In the genomic region with DNA sequence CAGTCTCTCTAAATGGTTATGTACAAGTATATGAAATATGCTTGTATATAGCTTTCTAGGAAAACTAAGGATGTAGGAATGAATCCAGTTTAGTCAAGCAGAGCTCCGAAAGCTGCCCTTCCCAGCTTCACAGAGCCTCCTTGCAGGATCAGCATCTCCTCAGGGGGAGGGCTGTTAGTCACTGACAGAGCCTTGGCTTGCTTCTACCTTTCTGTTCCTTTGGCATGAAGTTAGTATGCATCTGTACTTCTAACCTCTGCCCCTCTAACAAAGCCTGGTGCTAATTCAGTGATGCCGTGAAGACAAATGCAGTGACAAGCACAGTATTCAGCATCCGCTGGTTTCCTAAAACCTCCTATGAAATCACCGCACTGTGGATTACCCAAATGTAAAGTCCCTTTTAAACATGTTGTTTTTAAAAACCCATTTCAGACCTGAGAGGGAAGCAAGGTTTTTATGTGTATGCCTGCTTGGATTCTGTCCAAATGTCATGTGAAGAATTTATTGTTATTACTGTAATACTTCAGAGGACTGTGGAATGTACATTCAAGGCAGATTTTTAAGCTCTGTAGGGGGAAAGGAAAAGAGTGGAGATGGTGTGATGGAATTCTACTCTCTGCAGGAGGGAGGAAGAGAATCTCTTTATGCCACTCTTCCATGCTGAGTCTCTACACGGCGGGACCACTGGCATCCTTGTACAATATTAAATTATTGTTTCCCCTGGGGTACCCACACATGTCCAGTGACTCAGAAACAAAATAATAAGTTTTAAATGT, we compare ENCODE assay signal across 22 mouse cellular contexts.
A peak's percentile ranks its signal among the peaks of the same experiment; 100 is the strongest.
DNase-seq lines count a peak whose midpoint lies in the region; ATAC-seq and TF ChIP-seq lines count a peak whose summit lies in the region.
"Had no signal": no experiment of that assay in that cellular context is flagged by ENCODE, and none has a peak within 500 bp of the region (broad histone marks: within the 10 kb centered on the region; RNA-seq: fewer than 3 reads in every experiment).

No protein-coding gene starts in this region.

- no peaks in the 10 kb centered on the region for H3K27me3 ChIP-seq in hindbrain, embryonic 13.5 days
- no peaks in the 10 kb centered on the region for H3K27me3 ChIP-seq in hindbrain, embryonic 10.5 days (ENCODE audit: insufficient read depth, poor library complexity, severe bottlenecking)
- H3K27me3 ChIP-seq in limb, embryonic 14.5 days (ENCODE audit: control insufficient read depth, insufficient read depth, low read length): no peaks in the 10 kb centered on the region
- H3K27me3 ChIP-seq in intestine, postnatal 0 days (replicated peaks; ENCODE audit: control insufficient read depth, insufficient read depth, low read length): no peaks in the 10 kb centered on the region
- H3K27me3 ChIP-seq: embryonic facial prominence, embryonic 15.5 days; heart, embryonic 13.5 days had no signal

- TF ChIP-seq CTCF in intestine, postnatal 0 days (IDR thresholded peaks at IDR 0.05; ENCODE audit: low read depth): no peak

- H3K36me3 ChIP-seq in hindbrain, embryonic 13.5 days: no peaks in the 10 kb centered on the region
- no peaks in the 10 kb centered on the region for H3K36me3 ChIP-seq in hindbrain, embryonic 10.5 days
- H3K36me3 ChIP-seq in limb, embryonic 14.5 days (ENCODE audit: control insufficient read depth, insufficient read depth, low read length): no peaks in the 10 kb centered on the region
- no peaks in the 10 kb centered on the region for H3K36me3 ChIP-seq in intestine, postnatal 0 days (ENCODE audit: control insufficient read depth, insufficient read depth)
- H3K36me3 ChIP-seq: embryonic facial prominence, embryonic 15.5 days; heart, embryonic 13.5 days had no signal

- 49% methylated on average over 6 of the region's 6 CpGs for WGBS in hindbrain, embryonic 13.5 days
- 62% methylated on average over 6 of the region's 6 CpGs for WGBS in hindbrain, embryonic 10.5 days
- 19% methylated on average over 6 of the region's 6 CpGs for WGBS in limb, embryonic 14.5 days
- 67% methylated on average over 6 of the region's 6 CpGs for WGBS in intestine, postnatal 0 days

- H3K4me1 ChIP-seq in hindbrain, embryonic 13.5 days (replicated peaks): peaks cover 8% of the 10 kb centered on the region; the same call in 1 of the 2 replicates
- H3K4me1 ChIP-seq in hindbrain, embryonic 10.5 days (replicated peaks): peaks cover 7% of the 10 kb centered on the region; the same call in 1 of the 2 replicates
- peaks cover 7% of the 10 kb centered on the region for H3K4me1 ChIP-seq in limb, embryonic 14.5 days (ENCODE audit: control insufficient read depth, insufficient read depth, low read length)
- H3K4me1 ChIP-seq in intestine, postnatal 0 days (replicated peaks; ENCODE audit: control insufficient read depth, insufficient read depth, low read length): no peaks in the 10 kb centered on the region
- H3K4me1 ChIP-seq: embryonic facial prominence, embryonic 15.5 days; heart, embryonic 13.5 days had no signal

- ATAC-seq in hindbrain, embryonic 13.5 days (ENCODE audit: low FRiP score): 0 out of 2 replicates have a peak, but pooled peaks have one; percentile 28
- peak; percentile 55; the same call in 1 of the 2 replicates for ATAC-seq in limb, embryonic 14.5 days (ENCODE audit: low FRiP score, low read depth)
- ATAC-seq in intestine, postnatal 0 days: no peak
- ATAC-seq: intestine, embryonic 16.5 days had no signal

- H3K9me3 ChIP-seq in hindbrain, embryonic 13.5 days: no peaks in the 10 kb centered on the region
- H3K9me3 ChIP-seq in hindbrain, embryonic 10.5 days: no peaks in the 10 kb centered on the region
- no peaks in the 10 kb centered on the region for H3K9me3 ChIP-seq in limb, embryonic 14.5 days (ENCODE audit: control insufficient read depth, low read length)
- H3K9me3 ChIP-seq in intestine, postnatal 0 days (ENCODE audit: control insufficient read depth): no peaks in the 10 kb centered on the region
- H3K9me3 ChIP-seq: embryonic facial prominence, embryonic 15.5 days; heart, embryonic 13.5 days had no signal

- DNase-seq in hindbrain, embryonic 10.5 days (ENCODE audit: low spot score): no peak
- DNase-seq in Muller cell, postnatal 12 days (ENCODE audit: inconsistent ontology term): peak; percentile 36
- peak; percentile 8 for DNase-seq in adipocyte (ENCODE audit: low spot score)
- DNase-seq in limb, embryonic 14.5 days (ENCODE audit: low spot score): peak; percentile 71
- DNase-seq in layer of hippocampus, postnatal 25 days (ENCODE audit: extremely low spot score in 1 of 2, low spot score in 1 of 2): no peak
- DNase-seq: adrenal gland, postnatal 10 days; cerebellum, adult 8-10 months; gastrocnemius, adult 2 months; heart, postnatal 36 days; kidney, postnatal 10 days; liver; lung, adult 2 months; retina, postnatal 1 day; thymus, postnatal 36 days had no signal

- no peak overlapping the region for H3K27ac ChIP-seq in hindbrain, embryonic 13.5 days
- no peak overlapping the region for H3K27ac ChIP-seq in hindbrain, embryonic 10.5 days
- H3K27ac ChIP-seq in limb, embryonic 14.5 days (replicated peaks; ENCODE audit: low read depth, low read length): no peak overlapping the region
- H3K27ac ChIP-seq in intestine, postnatal 0 days (ENCODE audit: low read depth, low read length): no peak overlapping the region
- H3K27ac ChIP-seq: embryonic facial prominence, embryonic 15.5 days; gastrocnemius, adult 2 months; heart, embryonic 13.5 days; layer of hippocampus, adult 2 months; left cerebral cortex, adult 2 months; macrophage had no signal

- no peak overlapping the region for H3K9ac ChIP-seq in hindbrain, embryonic 13.5 days
- H3K9ac ChIP-seq in limb, embryonic 14.5 days (ENCODE audit: low read depth, low read length, severe bottlenecking): no peak overlapping the region
- no peak overlapping the region for H3K9ac ChIP-seq in intestine, postnatal 0 days (ENCODE audit: low read depth, low read length)
- H3K9ac ChIP-seq: embryonic facial prominence, embryonic 15.5 days; heart, embryonic 13.5 days had no signal

- H3K4me3 ChIP-seq in hindbrain, embryonic 13.5 days: no peak overlapping the region
- no peak overlapping the region for H3K4me3 ChIP-seq in hindbrain, embryonic 10.5 days
- H3K4me3 ChIP-seq in limb, embryonic 14.5 days (replicated peaks; ENCODE audit: low read length): no peak overlapping the region
- H3K4me3 ChIP-seq in intestine, postnatal 0 days (ENCODE audit: low read depth, low read length): no peak overlapping the region
- H3K4me3 ChIP-seq: embryonic facial prominence, embryonic 15.5 days; gastrocnemius, adult 2 months; heart, embryonic 13.5 days; layer of hippocampus, adult 2 months; left cerebral cortex, adult 2 months had no signal

- no peak for TF ChIP-seq POLR2A in limb, embryonic 14.5 days (IDR thresholded peaks at IDR 0.05; ENCODE audit: borderline replicate concordance, extremely low read depth, insufficient read depth, insufficient read length)

- no peak overlapping the region for H3K4me2 ChIP-seq in hindbrain, embryonic 13.5 days
- H3K4me2 ChIP-seq in limb, embryonic 14.5 days (replicated peaks; ENCODE audit: low read depth, low read length, severe bottlenecking): no peak overlapping the region
- H3K4me2 ChIP-seq in intestine, postnatal 0 days (replicated peaks; ENCODE audit: low read depth): no peak overlapping the region
- H3K4me2 ChIP-seq: embryonic facial prominence, embryonic 15.5 days; heart, embryonic 13.5 days had no signal

Comparison
In these comparisons a context has a peak if more than half of its experiments do, and no peak if none do; other contexts are left out.
1. DNase-seq: peak in Muller cell, postnatal 12 days (single experiment), adipocyte (single experiment) and limb, embryonic 14.5 days (single experiment); none in hindbrain, embryonic 10.5 days (single experiment) and layer of hippocampus, postnatal 25 days (0 of 2).